Mouse (Mus musculus) embryonic facial prominence, embryonic 13.5 days (tissue): ENCODE results near the gene Hoxa7. TPM values are rescaled to one million over a fixed set of nuclear protein-coding genes. Genes with fewer than 3 reads are reported as not detected.

Source experiments
- ATAC-seq: fragments of 200-750 bp; cut with Nextera tagmentation; 2 replicates; pipeline ENCODE4 v1.8.0; 2017; ENCODE audit warnings: low read depth; ENCODE audit not compliant: insufficient number of reproducible peaks, insufficient read depth, low FRiP score, low TSS enrichment
- H3K27ac ChIP-seq: fragments of 300-500 bp; sonication (generic); 2 replicates; pipeline ENCODE4 v1.5.1; 2015; ENCODE audit warnings: moderate library complexity, mild to moderate bottlenecking, inconsistent platforms
- H3K27me3 ChIP-seq: fragments of 300-500 bp; sonication (generic); 2 replicates; pipeline ENCODE4 v1.6.1; 2015; ENCODE audit warnings: mild to moderate bottlenecking, inconsistent platforms
- H3K36me3 ChIP-seq: fragments of 300-500 bp; sonication (generic); 2 replicates; pipeline ENCODE4 v1.6.1; 2015; ENCODE audit warnings: mild to moderate bottlenecking, inconsistent platforms
- H3K4me1 ChIP-seq: fragments of 300-500 bp; sonication (generic); 2 replicates; pipeline ENCODE4 v1.6.1; 2015; ENCODE audit warnings: inconsistent platforms
- H3K4me2 ChIP-seq: fragments of 300-500 bp; sonication (generic); 2 replicates; pipeline ENCODE4 v1.6.1; 2015; ENCODE audit warnings: moderate library complexity, mild to moderate bottlenecking, inconsistent platforms
- H3K4me3 ChIP-seq: fragments of 300-500 bp; sonication (generic); 2 replicates; pipeline ENCODE4 v1.5.1; 2015; ENCODE audit warnings: mild to moderate bottlenecking, inconsistent platforms
- H3K9ac ChIP-seq: fragments of 300-500 bp; sonication (generic); 2 replicates; pipeline ENCODE4 v1.6.1; 2015; ENCODE audit warnings: mild to moderate bottlenecking, inconsistent platforms
- H3K9me3 ChIP-seq: fragments of 300-500 bp; sonication (generic); 2 replicates; pipeline ENCODE4 v1.6.1; 2016; ENCODE audit warnings: inconsistent platforms
- WGBS: fragments of 180-500 bp; shearing (Covaris S2); methylation state at CpG from one replicate; pipeline ENCODE4 v1.1.7; 2015; ENCODE audit warnings: mixed read lengths; 5-methylcytosine and 5-hydroxymethylcytosine counted together
- polyA plus RNA-seq: library from polyadenylated mRNA; unstranded; fragments of >200 nt; fragmentation: Nextera tagmentation; extraction: Ambion mirVana; gene quantifications from 2 replicates; pipeline ENCODE4 v1.2.1, GENCODE M21; 2015

Hoxa7 gene
- polyA plus RNA-seq, 1 experiment from 2014 or later: not detected

- 1% methylated on average over 67 of the region's 68 CpGs for WGBS
- no peak overlapping the region for H3K4me2 ChIP-seq
- no peaks in the 10 kb centered on the region for H3K9me3 ChIP-seq
- H3K9ac ChIP-seq: no peak overlapping the region
- peaks cover 98% of the 10 kb centered on the region for H3K27me3 ChIP-seq
- H3K27ac ChIP-seq: no peak overlapping the region
- no peaks in the 10 kb centered on the region for H3K36me3 ChIP-seq
- peaks cover 11% of the 10 kb centered on the region; the same call in 1 of the 2 replicates for H3K4me1 ChIP-seq
- no peak for ATAC-seq
- peak overlapping the region; percentile 13; the same call in 1 of the 2 replicates for H3K4me3 ChIP-seq
These were observed 12.9 kb upstream of the Hoxa7 start for GRCm38 (mm10) chr6:52234428-52235140.

- H3K36me3 ChIP-seq: no peaks in the 10 kb centered on the region
- H3K4me3 ChIP-seq: peak overlapping the region; percentile 13; the same call in 1 of the 2 replicates
- no peak overlapping the region for H3K4me2 ChIP-seq
- no peaks in the 10 kb centered on the region for H3K9me3 ChIP-seq
- no peak overlapping the region for H3K27ac ChIP-seq
- H3K9ac ChIP-seq: no peak overlapping the region
- peaks cover 99% of the 10 kb centered on the region for H3K27me3 ChIP-seq
- no peak for ATAC-seq
- H3K4me1 ChIP-seq: peaks cover 14% of the 10 kb centered on the region; the same call in 1 of the 2 replicates
- WGBS: 1% methylated on average over 70 of the region's 70 CpGs
These were observed 12.1 kb upstream of the Hoxa7 start for GRCm38 (mm10) chr6:52233546-52234427.

GRCm38 (mm10) chr6:52232984-52233545 is 11.4 kb upstream of the Hoxa7 start:
- peaks cover 98% of the 10 kb centered on the region for H3K27me3 ChIP-seq
- H3K36me3 ChIP-seq: no peaks in the 10 kb centered on the region

GRCm38 (mm10) chr6:52232568-52232965 is 10.9 kb upstream of the Hoxa7 start:
- Histone ChIP-seq H3K4me1 (peaks cover 14% of the 10 kb centered on the region; the same call in 1 of the 2 replicates), H3K27ac (no peak overlapping the region), H3K4me2 (no peak overlapping the region), H3K9ac (no peak overlapping the region), H3K9me3 (no peaks in the 10 kb centered on the region), H3K27me3 (peaks cover 97% of the 10 kb centered on the region), H3K36me3 (no peaks in the 10 kb centered on the region), H3K4me3 (no peak overlapping the region)
- under 1% methylated on average over 18 of the region's 18 CpGs for WGBS
- ATAC-seq: no peak

More at GRCm38 (mm10) chr6:52232984-52233545, 11.4 kb upstream of the Hoxa7 start:
- H3K27ac ChIP-seq: no peak overlapping the region
- H3K9ac ChIP-seq: no peak overlapping the region
- 3% methylated on average over 23 of the region's 23 CpGs for WGBS
- no peak overlapping the region for H3K4me3 ChIP-seq
- H3K4me2 ChIP-seq: no peak overlapping the region
- no peaks in the 10 kb centered on the region for H3K9me3 ChIP-seq
- H3K4me1 ChIP-seq: peaks cover 14% of the 10 kb centered on the region; the same call in 1 of the 2 replicates
- no peak for ATAC-seq

GRCm38 (mm10) chr6:52231885-52232567 is 10.4 kb upstream of the Hoxa7 start:
- no peaks in the 10 kb centered on the region for H3K9me3 ChIP-seq
- H3K27me3 ChIP-seq: peaks cover 97% of the 10 kb centered on the region
- peaks cover 14% of the 10 kb centered on the region; the same call in 1 of the 2 replicates for H3K4me1 ChIP-seq
- no peak overlapping the region for H3K4me2 ChIP-seq
- no peak overlapping the region for H3K9ac ChIP-seq
- under 1% methylated on average over 18 of the region's 18 CpGs for WGBS
- no peak overlapping the region for H3K27ac ChIP-seq
- no peak overlapping the region for H3K4me3 ChIP-seq
- no peak for ATAC-seq
- H3K36me3 ChIP-seq: no peaks in the 10 kb centered on the region

GRCm38 (mm10) chr6:52230516-52231165 is 9.0 kb upstream of the Hoxa7 start, which contains the start of gene Hoxa9:
Gene Hoxa9 (minus strand): TSS chr6:52231089.
- Histone ChIP-seq H3K36me3 (no peaks in the 10 kb centered on the region), H3K9me3 (no peaks in the 10 kb centered on the region), H3K4me2 (no peak within 1 kb of the TSS), H3K4me3 (no peak within 1 kb of the TSS), H3K27me3 (peaks cover 97% of the 10 kb centered on the region), H3K9ac (no peak within 1 kb of the TSS), H3K27ac (no peak within 1 kb of the TSS), H3K4me1 (peaks cover 17% of the 10 kb centered on the region; the same call in 1 of the 2 replicates)
- 3% methylated on average over 23 of the region's 36 CpGs for WGBS
- ATAC-seq: no peak

GRCm38 (mm10) chr6:52229558-52230416 is 8.1 kb upstream of the Hoxa7 start:
- Histone ChIP-seq H3K4me3 (no peak overlapping the region), H3K4me2 (no peak overlapping the region), H3K4me1 (peaks cover 17% of the 10 kb centered on the region; the same call in 1 of the 2 replicates), H3K9me3 (no peaks in the 10 kb centered on the region), H3K9ac (no peak overlapping the region), H3K36me3 (no peaks in the 10 kb centered on the region), H3K27me3 (peaks cover 97% of the 10 kb centered on the region), H3K27ac (no peak overlapping the region)
- 2% methylated on average over 44 of the region's 44 CpGs for WGBS
- ATAC-seq: no peak

- no peak for ATAC-seq
- no peaks in the 10 kb centered on the region for H3K9me3 ChIP-seq
- H3K4me2 ChIP-seq: no peak overlapping the region
- no peak overlapping the region for H3K27ac ChIP-seq
- H3K4me3 ChIP-seq: no peak overlapping the region
- H3K4me1 ChIP-seq: peaks cover 9% of the 10 kb centered on the region; the same call in 1 of the 2 replicates
- WGBS: 2% methylated on average over 38 of the region's 38 CpGs
- H3K27me3 ChIP-seq: peaks cover 97% of the 10 kb centered on the region
- H3K9ac ChIP-seq: no peak overlapping the region
- no peaks in the 10 kb centered on the region for H3K36me3 ChIP-seq
These were observed 7.1 kb upstream of the Hoxa7 start for GRCm38 (mm10) chr6:52228475-52229465.

- H3K9ac ChIP-seq: no peak overlapping the region
- 2% methylated on average over 11 of the region's 11 CpGs for WGBS
- no peak overlapping the region for H3K4me3 ChIP-seq
- H3K9me3 ChIP-seq: no peaks in the 10 kb centered on the region
- H3K36me3 ChIP-seq: no peaks in the 10 kb centered on the region
- no peak overlapping the region for H3K27ac ChIP-seq
- no peak overlapping the region for H3K4me2 ChIP-seq
- peaks cover 97% of the 10 kb centered on the region for H3K27me3 ChIP-seq
- peaks cover 9% of the 10 kb centered on the region; the same call in 1 of the 2 replicates for H3K4me1 ChIP-seq
- ATAC-seq: no peak
These were observed 6.0 kb upstream of the Hoxa7 start for GRCm38 (mm10) chr6:52227470-52228222.
